Mouse (Mus musculus) heart, embryonic 16.5 days (tissue): ENCODE measurements at regions not wholly inside any gene's neighbourhood (a gene's known extent, or its start where the extent isn't known, plus 50 kb on each side); places are given as distances from the start of the nearest gene placed in this dataset.
A peak's percentile ranks its signal among the peaks of the same experiment; 100 is the strongest.

Source experiments
- ATAC-seq: fragments of 200-750 bp; cut with Nextera tagmentation; replicated peaks from 2 replicates; pipeline ENCODE4 v1.8.0; 2017; ENCODE audit warnings: moderate number of reproducible peaks; ENCODE audit not compliant: insufficient read depth, low FRiP score; ENCODE audit errors: extremely low read depth
- H3K27ac ChIP-seq: fragments of 300-500 bp; sonication (generic); 2 replicates; pipeline ENCODE4 v1.5.1; 2014; ENCODE audit warnings: mild to moderate bottlenecking, low read length, control low read depth, moderate library complexity
- H3K27me3 ChIP-seq: fragments of 300-500 bp; sonication (generic); 2 replicates; pipeline ENCODE4 v1.6.1; 2014; ENCODE audit warnings: low read length, mixed read lengths; ENCODE audit not compliant: control insufficient read depth, insufficient read depth
- H3K36me3 ChIP-seq: fragments of 300-500 bp; sonication (generic); 2 replicates; pipeline ENCODE4 v1.6.1; 2014; ENCODE audit not compliant: control insufficient read depth, insufficient read depth
- H3K4me1 ChIP-seq: fragments of 300-500 bp; sonication (generic); 2 replicates; pipeline ENCODE4 v1.6.1; 2014; ENCODE audit warnings: low read length, mixed read lengths; ENCODE audit not compliant: control insufficient read depth, insufficient read depth
- H3K4me2 ChIP-seq: fragments of 300-500 bp; sonication (generic); 2 replicates; pipeline ENCODE4 v1.6.1; 2014; ENCODE audit warnings: low read depth, mild to moderate bottlenecking, control low read depth, low read length
- H3K4me3 ChIP-seq: fragments of 300-500 bp; sonication (generic); 2 replicates; pipeline ENCODE4 v1.5.1; 2014; ENCODE audit warnings: mild to moderate bottlenecking, control low read depth, low read length
- H3K9ac ChIP-seq: fragments of 300-500 bp; sonication (generic); 2 replicates; pipeline ENCODE4 v1.6.1; 2014; ENCODE audit warnings: low read length, control low read depth
- H3K9me3 ChIP-seq: fragments of 300-500 bp; sonication (generic); replicated peaks from 2 replicates; pipeline ENCODE4 v1.6.1; 2016; ENCODE audit warnings: low read length; ENCODE audit not compliant: control insufficient read depth
- WGBS: fragments of 180-500 bp; shearing (Covaris S2); extraction: QIAGEN DNeasy Blood & Tissue Kit; methylation state at CpG from one replicate; pipeline ENCODE4 v1.1.7; 2014; 5-methylcytosine and 5-hydroxymethylcytosine counted together

GRCm38 (mm10) chr4:53315876-53316762, 124.1 kb upstream of the Slc44a1 start:
- Histone ChIP-seq H3K36me3 (no peaks in the 10 kb centered on the region), H3K4me3 (no peak overlapping the region), H3K27ac (peak overlapping the region; percentile 68), H3K9me3 (no peaks in the 10 kb centered on the region), H3K4me1 (peaks cover 8% of the 10 kb centered on the region), H3K4me2 (no peak overlapping the region), H3K9ac (no peak overlapping the region), H3K27me3 (no peaks in the 10 kb centered on the region)
- WGBS, result 66% methylated on average over 13 of the region's 13 CpGs
- ATAC-seq, result no peak

DNA sequence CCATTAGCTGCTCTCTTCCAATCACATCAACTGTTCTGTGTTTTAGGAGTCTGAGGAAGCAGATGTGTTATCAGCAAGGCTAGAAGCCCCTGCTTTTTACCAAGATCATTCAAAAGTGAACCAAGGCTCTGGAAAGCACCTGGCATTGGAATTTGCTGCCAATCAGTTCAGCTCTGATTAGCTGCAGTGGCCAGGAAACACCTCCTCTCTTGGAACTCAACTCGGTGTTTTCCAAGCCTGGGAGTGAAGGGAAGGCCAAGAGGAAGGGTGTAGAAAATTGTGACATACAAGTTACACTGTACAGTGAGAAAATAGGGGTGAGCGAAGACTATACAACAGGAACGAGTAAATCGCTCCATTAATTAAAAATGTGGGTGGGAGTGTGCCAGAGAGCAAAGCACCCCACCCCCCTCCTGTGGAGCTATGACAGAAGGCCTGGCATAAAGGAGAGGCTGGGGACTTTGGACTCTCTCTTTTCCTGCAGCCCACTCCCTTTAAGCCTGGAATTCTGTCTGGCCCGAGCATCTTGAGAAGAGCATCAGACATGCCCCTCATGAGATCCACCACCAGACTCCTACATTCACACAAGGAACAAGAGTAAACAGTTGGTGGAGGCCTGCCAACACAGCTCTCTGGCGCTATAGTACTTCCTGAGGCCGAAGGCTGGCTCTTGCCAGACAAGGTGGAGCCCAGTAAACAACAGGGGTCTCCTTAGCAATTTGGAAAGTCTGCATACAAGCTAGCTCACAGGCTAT, 124.9 kb upstream of the Slc44a1 start:
- H3K9ac ChIP-seq, result no peak overlapping the region
- no peaks in the 10 kb centered on the region for H3K36me3 ChIP-seq
- H3K4me2 ChIP-seq, result no peak overlapping the region
- no peaks in the 10 kb centered on the region for H3K27me3 ChIP-seq
- H3K9me3 ChIP-seq, result no peaks in the 10 kb centered on the region
- peak overlapping the region; percentile 68 for H3K27ac ChIP-seq
- H3K4me3 ChIP-seq, result no peak overlapping the region
- peak; percentile 59 for ATAC-seq
- WGBS, result 61% methylated on average over 7 of the region's 7 CpGs
- H3K4me1 ChIP-seq, result peaks cover 8% of the 10 kb centered on the region

DNA sequence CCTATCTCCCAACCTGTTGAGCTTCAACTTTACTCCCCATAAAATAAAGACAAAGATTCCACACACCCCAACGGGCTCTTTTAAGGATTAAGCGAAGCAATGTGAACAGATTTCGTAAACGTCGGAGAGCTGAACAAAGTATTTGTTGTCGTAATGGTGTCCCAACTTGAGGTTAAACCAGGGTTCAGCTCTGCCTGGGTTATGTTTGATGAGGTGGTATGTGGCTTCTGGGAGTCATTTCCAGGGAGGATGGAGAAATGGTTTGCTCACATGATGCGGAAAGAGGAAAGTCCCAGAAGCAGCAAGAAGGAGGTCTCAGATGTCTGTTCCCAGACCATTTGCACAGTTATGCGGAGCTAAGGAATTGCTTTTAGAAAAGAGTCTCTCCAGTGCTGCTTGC, 126.1 kb upstream of the Slc44a1 start:
- no peak overlapping the region for H3K4me3 ChIP-seq
- no peak overlapping the region for H3K4me2 ChIP-seq
- no peak overlapping the region for H3K9ac ChIP-seq
- H3K27me3 ChIP-seq, result no peaks in the 10 kb centered on the region
- H3K9me3 ChIP-seq, result no peaks in the 10 kb centered on the region
- no peak for ATAC-seq
- WGBS, result 87% methylated on average over 8 of the region's 8 CpGs
- H3K4me1 ChIP-seq, result peaks cover 8% of the 10 kb centered on the region
- no peaks in the 10 kb centered on the region for H3K36me3 ChIP-seq
- no peak overlapping the region for H3K27ac ChIP-seq

- Histone ChIP-seq H3K9me3 (no peaks in the 10 kb centered on the region), H3K4me2 (no peak overlapping the region), H3K27me3 (no peaks in the 10 kb centered on the region), H3K9ac (no peak overlapping the region), H3K4me1 (no peaks in the 10 kb centered on the region), H3K27ac (no peak overlapping the region), H3K36me3 (no peaks in the 10 kb centered on the region), H3K4me3 (no peak overlapping the region)
- 58% methylated on average over 4 of the region's 4 CpGs for WGBS
- ATAC-seq, result no peak
These were observed 133.1 kb upstream of the Slc44a1 start for GRCm38 (mm10) chr4:53307121-53307520.

DNA sequence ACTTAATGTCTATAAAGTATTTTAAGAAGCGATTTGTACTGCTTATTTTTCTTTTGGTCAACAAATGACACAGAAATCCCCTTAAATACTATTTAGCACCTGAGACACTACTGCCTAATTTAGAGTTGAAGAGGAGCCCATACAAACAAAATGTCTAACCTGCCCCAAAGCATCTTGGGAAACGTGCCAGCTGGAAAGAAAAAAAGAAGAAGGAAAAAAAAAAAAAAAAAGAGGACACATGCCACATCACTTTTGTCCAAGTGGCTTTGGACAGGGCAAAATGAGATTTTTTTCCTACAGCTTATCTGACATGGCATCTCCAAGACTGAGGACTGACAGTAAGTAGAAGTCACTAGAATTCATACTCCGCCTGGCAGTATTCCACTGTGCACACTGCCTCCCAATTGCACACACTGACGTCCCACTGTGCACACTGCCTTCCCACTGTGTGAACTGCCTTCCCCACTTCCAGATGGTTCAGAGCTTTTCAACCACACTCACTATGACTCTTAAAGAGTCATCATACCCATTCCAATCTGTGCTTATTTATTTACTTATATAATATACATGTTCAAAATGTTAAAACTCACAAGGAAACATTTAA, 135.3 kb upstream of the Slc44a1 start:
- WGBS, result 78% methylated on average over 4 of the region's 4 CpGs

GRCm38 (mm10) chr4:53304290-53304654, 135.9 kb upstream of the Slc44a1 start:
- 47% methylated on average over 2 of the region's 2 CpGs for WGBS
- H3K36me3 ChIP-seq, result no peaks in the 10 kb centered on the region
- H3K4me1 ChIP-seq, result no peaks in the 10 kb centered on the region
- H3K9ac ChIP-seq, result no peak overlapping the region
- H3K4me2 ChIP-seq, result no peak overlapping the region
- H3K27ac ChIP-seq, result no peak overlapping the region
- H3K9me3 ChIP-seq, result no peaks in the 10 kb centered on the region
- ATAC-seq, result peak; percentile 49
- H3K27me3 ChIP-seq, result no peaks in the 10 kb centered on the region
- H3K4me3 ChIP-seq, result no peak overlapping the region

More for the DNA sequence above, 135.3 kb upstream of the Slc44a1 start:
- Histone ChIP-seq H3K9me3 (no peaks in the 10 kb centered on the region), H3K4me3 (no peak overlapping the region), H3K4me2 (no peak overlapping the region), H3K36me3 (no peaks in the 10 kb centered on the region), H3K9ac (no peak overlapping the region), H3K4me1 (no peaks in the 10 kb centered on the region), H3K27ac (no peak overlapping the region), H3K27me3 (no peaks in the 10 kb centered on the region)
- ATAC-seq, result no peak

DNA sequence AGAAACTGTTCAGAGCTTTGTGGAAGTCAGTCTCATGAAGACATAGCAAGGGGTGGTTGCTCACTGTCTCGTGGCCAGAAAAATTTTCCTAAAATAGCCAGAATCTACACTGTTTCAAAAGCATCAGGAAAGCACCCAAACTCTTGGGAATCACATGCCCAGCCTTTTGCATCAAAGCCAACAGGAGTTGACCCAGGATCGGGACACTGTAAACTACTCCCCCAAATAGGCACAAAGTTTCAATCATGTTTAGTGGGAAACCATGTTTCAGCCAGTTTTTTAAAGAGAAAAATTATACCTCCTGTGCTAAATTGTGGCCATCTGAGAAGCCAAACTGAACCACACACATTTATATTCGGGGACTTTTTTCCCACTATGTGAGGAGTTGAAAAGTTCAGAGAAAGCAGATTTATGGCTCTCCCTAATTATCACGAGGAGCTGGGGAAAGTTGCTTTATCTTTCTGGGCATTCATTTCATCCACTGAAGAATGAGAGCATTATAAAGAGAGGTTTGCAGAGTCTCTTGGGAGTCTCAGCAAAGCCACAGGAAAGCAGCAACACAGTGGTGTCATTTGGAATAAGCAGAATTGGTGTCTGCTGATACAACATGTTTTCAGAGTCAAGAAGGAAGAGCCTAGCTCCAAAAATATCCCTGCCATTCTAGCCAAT, 136.5 kb upstream of the Slc44a1 start:
- H3K27ac ChIP-seq, result no peak overlapping the region; the same call in 1 of the 2 replicates

GRCm38 (mm10) chr4:53297975-53298374, 138.3 kb upstream of the Abca1 start:
- H3K27ac ChIP-seq, result no peak overlapping the region
- H3K4me3 ChIP-seq, result no peak overlapping the region
- H3K9ac ChIP-seq, result no peak overlapping the region
- H3K9me3 ChIP-seq, result peaks cover 5% of the 10 kb centered on the region; the same call in 1 of the 2 replicates
- no peaks in the 10 kb centered on the region for H3K4me1 ChIP-seq
- H3K27me3 ChIP-seq, result no peaks in the 10 kb centered on the region
- H3K36me3 ChIP-seq, result no peaks in the 10 kb centered on the region
- H3K4me2 ChIP-seq, result no peak overlapping the region
- ATAC-seq, result no peak

More for the DNA sequence above, 136.5 kb upstream of the Slc44a1 start:
- no peak overlapping the region for H3K4me3 ChIP-seq
- WGBS, result 55% methylated on average over 4 of the region's 4 CpGs
- no peak overlapping the region for H3K4me2 ChIP-seq
- no peaks in the 10 kb centered on the region for H3K36me3 ChIP-seq
- no peak overlapping the region for H3K9ac ChIP-seq
- H3K9me3 ChIP-seq, result no peaks in the 10 kb centered on the region
- H3K27me3 ChIP-seq, result no peaks in the 10 kb centered on the region
- H3K4me1 ChIP-seq, result no peaks in the 10 kb centered on the region
- 0 out of 2 replicates have a peak, but pooled peaks have one; percentile 10 for ATAC-seq
